Mouse (Mus musculus) heart, postnatal 0 days (tissue): ENCODE measurements around the gene Ehd1. TPM values are rescaled to one million over a fixed set of nuclear protein-coding genes. Genes with fewer than 3 reads are reported as not detected.

Experiments
- ATAC-seq: fragments of 200-750 bp; cut with Nextera tagmentation; 2 replicates; pipeline ENCODE4 v1.8.0; 2017; ENCODE audit warnings: low read depth, moderate number of reproducible peaks, moderate library complexity; ENCODE audit not compliant: insufficient read depth
- DNase-seq: peaks from one replicate; pipeline ENCODE4 v3.0.0-alpha.2; 2016; ENCODE audit warnings: low spot score
- H3K27ac ChIP-seq: fragments of 300-500 bp; sonication (generic); 2 replicates; pipeline ENCODE4 v1.5.1; 2014; ENCODE audit warnings: low read depth, mild to moderate bottlenecking
- H3K27me3 ChIP-seq: fragments of 300-500 bp; sonication (generic); 2 replicates; pipeline ENCODE4 v1.6.1; 2014; ENCODE audit warnings: low read length, mixed read lengths; ENCODE audit not compliant: control insufficient read depth, insufficient read depth
- H3K36me3 ChIP-seq: fragments of 300-500 bp; sonication (generic); replicated peaks from 2 replicates; pipeline ENCODE4 v1.6.1; 2014; ENCODE audit warnings: low read length, mixed read lengths; ENCODE audit not compliant: control insufficient read depth, insufficient read depth
- H3K4me1 ChIP-seq: fragments of 300-500 bp; sonication (generic); 2 replicates; pipeline ENCODE4 v1.6.1; 2014; ENCODE audit warnings: antibody characterized with exemption; ENCODE audit not compliant: control insufficient read depth, insufficient read depth
- H3K4me2 ChIP-seq: fragments of 300-500 bp; sonication (generic); 2 replicates; pipeline ENCODE4 v1.6.1; 2014; ENCODE audit warnings: low read depth, mild to moderate bottlenecking, low read length, moderate library complexity
- H3K4me3 ChIP-seq: fragments of 300-500 bp; sonication (generic); 2 replicates; pipeline ENCODE4 v1.5.1; 2014; ENCODE audit warnings: low read depth, low read length
- H3K9ac ChIP-seq: fragments of 300-500 bp; sonication (generic); replicated peaks from 2 replicates; pipeline ENCODE4 v1.6.1; 2014; ENCODE audit warnings: low read depth, low read length, mixed read lengths
- H3K9me3 ChIP-seq: fragments of 300-500 bp; sonication (generic); replicated peaks from 2 replicates; pipeline ENCODE4 v1.6.1; 2016; ENCODE audit warnings: low read length; ENCODE audit not compliant: control insufficient read depth
- CTCF ChIP-seq: IDR thresholded peaks from 2 replicates; pipeline ENCODE4 v1.5.1; 2016; ENCODE audit warnings: antibody characterized with exemption, control low read depth, low read depth
- EP300 ChIP-seq: IDR thresholded peaks from 2 replicates; pipeline ENCODE4 v1.6.1; 2016; ENCODE audit warnings: antibody characterized with exemption, low read depth
- WGBS: fragments of 180-500 bp; shearing (Covaris S2); extraction: QIAGEN DNeasy Blood & Tissue Kit; methylation state at CpG from one replicate; pipeline ENCODE4 v1.1.7; 2014; 5-methylcytosine and 5-hydroxymethylcytosine counted together
- polyA plus RNA-seq: library from polyadenylated mRNA; unstranded; fragments of >200 nt; fragmentation: Nextera tagmentation; extraction: Ambion mirVana; gene quantifications from 2 replicates; pipeline ENCODE4 v1.2.1, GENCODE M21; 2015
- total RNA-seq: library from RNA; depleted of rRNA; stranded (reverse); fragments of >200 nt; gene quantifications from 2 replicates; pipeline ENCODE4 v1.2.3, GENCODE M21; 2014; ENCODE audit warnings: low replicate concordance

Ehd1 gene
- total and polyA plus RNA-seq, 2 experiments from 2014 or later, result 60.3 to 127 TPM

DNA sequence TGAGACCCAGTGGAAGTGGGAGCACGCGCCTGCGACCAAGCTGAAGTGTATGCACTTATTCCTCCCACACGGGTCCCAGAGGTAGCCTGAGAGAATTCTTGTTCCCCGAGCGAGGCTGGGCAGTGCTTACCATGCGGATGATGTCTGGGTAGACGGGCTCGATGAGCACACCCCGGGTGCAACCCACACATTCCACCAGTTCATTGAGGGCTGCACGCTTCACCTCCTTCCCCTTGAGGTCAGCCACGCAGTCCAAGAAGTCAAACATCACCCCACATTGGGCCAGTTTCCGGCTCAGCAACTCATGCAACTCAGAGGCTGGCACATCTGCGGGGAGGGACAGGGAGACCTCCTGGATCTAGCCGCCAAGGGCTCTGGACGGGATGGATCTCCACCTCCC is 42.9 kb upstream of the Ehd1 start:
- Histone ChIP-seq H3K4me2 (no peak overlapping the region), H3K4me1 (peaks cover 11% of the 10 kb centered on the region), H3K4me3 (no peak overlapping the region), H3K27me3 (no peaks in the 10 kb centered on the region), H3K9me3 (no peaks in the 10 kb centered on the region), H3K9ac (no peak overlapping the region), H3K27ac (no peak overlapping the region), H3K36me3 (peaks cover 45% of the 10 kb centered on the region)
- DNase-seq (no peak), ATAC-seq (no peak)
- no peak for TF ChIP-seq EP300
- no peak for TF ChIP-seq CTCF
- WGBS, result 82% methylated on average over 16 of the region's 16 CpGs

- H3K27ac ChIP-seq, result no peak overlapping the region
- WGBS, result 55% methylated on average over 11 of the region's 11 CpGs
Measured at GRCm38 (mm10) chr19:6234337-6235083, 42.0 kb upstream of the Ehd1 start.

GRCm38 (mm10) chr19:6235084-6236052 is 41.2 kb upstream of the Ehd1 start, which contains the start of gene Ppp2r5b:
TSS of gene Ppp2r5b (minus strand) at chr19:6235872.
- Histone ChIP-seq H3K4me2 (peak within 1 kb of the TSS; percentile 88), H3K4me3 (peak within 1 kb of the TSS; percentile 72), H3K27ac (peak within 1 kb of the TSS; percentile 98), H3K36me3 (peaks cover 34% of the 10 kb centered on the region), H3K27me3 (no peaks in the 10 kb centered on the region), H3K9ac (peak within 1 kb of the TSS; percentile 75), H3K4me1 (peaks cover 11% of the 10 kb centered on the region), H3K9me3 (no peaks in the 10 kb centered on the region)
- TF ChIP-seq EP300 (no peak; the same call in 1 of the 2 replicates), CTCF (peak; percentile 53)
- ATAC-seq, result peak; percentile 94
- 3% methylated on average over 48 of the region's 48 CpGs for WGBS
- peak; percentile 90 for DNase-seq

More at GRCm38 (mm10) chr19:6234337-6235083, 42.0 kb upstream of the Ehd1 start:
- H3K4me1 ChIP-seq, result peaks cover 11% of the 10 kb centered on the region
- H3K4me2 ChIP-seq, result peak overlapping the region; percentile 88
- peak overlapping the region; percentile 75 for H3K9ac ChIP-seq
- TF ChIP-seq EP300, result no peak
- no peak for TF ChIP-seq CTCF
- peaks cover 39% of the 10 kb centered on the region for H3K36me3 ChIP-seq
- H3K9me3 ChIP-seq, result no peaks in the 10 kb centered on the region
- ATAC-seq (no peak), DNase-seq (no peak)
- no peaks in the 10 kb centered on the region for H3K27me3 ChIP-seq
- peak overlapping the region; percentile 72 for H3K4me3 ChIP-seq

DNA sequence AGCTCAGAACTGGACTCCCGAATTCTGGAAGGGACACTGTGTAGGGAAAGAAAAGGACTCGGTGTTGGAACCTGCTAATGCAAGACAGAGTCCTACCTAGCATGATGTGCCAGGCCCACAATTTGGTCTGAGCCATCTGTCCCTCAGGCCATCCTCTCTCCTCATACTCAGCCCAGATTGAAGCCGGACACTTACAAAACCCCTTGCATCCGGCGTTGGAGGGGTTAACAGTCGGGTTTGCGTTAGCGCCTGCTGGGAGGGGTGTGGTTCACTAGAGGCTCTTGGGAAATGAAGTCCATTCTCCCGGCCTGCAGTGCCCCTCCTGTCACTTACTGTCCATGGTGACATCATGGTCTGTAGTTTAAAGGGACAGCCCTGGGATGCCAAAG is 40.5 kb upstream of the Ehd1 start:
- no peaks in the 10 kb centered on the region for H3K27me3 ChIP-seq
- peak overlapping the region; percentile 88 for H3K4me2 ChIP-seq
- WGBS, result under 1% methylated on average over 9 of the region's 9 CpGs
- DNase-seq (peak; percentile 97), ATAC-seq (peak; percentile 95)
- peak; percentile 91 for TF ChIP-seq EP300
- no peak for TF ChIP-seq CTCF
- H3K27ac ChIP-seq, result peak overlapping the region; percentile 98
- peak overlapping the region; percentile 75 for H3K9ac ChIP-seq
- peaks cover 27% of the 10 kb centered on the region for H3K36me3 ChIP-seq
- peak overlapping the region; percentile 72 for H3K4me3 ChIP-seq
- H3K4me1 ChIP-seq, result peaks cover 11% of the 10 kb centered on the region
- no peaks in the 10 kb centered on the region for H3K9me3 ChIP-seq

GRCm38 (mm10) chr19:6236842-6237241 is 39.7 kb upstream of the Ehd1 start:
- H3K4me2 ChIP-seq, result no peak overlapping the region
- H3K36me3 ChIP-seq, result peaks cover 19% of the 10 kb centered on the region
- 69% methylated on average over 7 of the region's 7 CpGs for WGBS
- peaks cover 11% of the 10 kb centered on the region for H3K4me1 ChIP-seq
- DNase-seq (no peak), ATAC-seq (no peak)
- TF ChIP-seq EP300, result no peak
- no peak for TF ChIP-seq CTCF
- H3K27ac ChIP-seq, result no peak overlapping the region
- H3K9me3 ChIP-seq, result no peaks in the 10 kb centered on the region
- no peak overlapping the region for H3K9ac ChIP-seq
- H3K27me3 ChIP-seq, result no peaks in the 10 kb centered on the region
- H3K4me3 ChIP-seq, result no peak overlapping the region
